ENCODE assay signal across 8 mouse cellular contexts in genomic region chrX:94212264-94212596, GRCm38 (mm10). TPM values are rescaled to one million over a fixed set of nuclear protein-coding genes. Genes with fewer than 3 reads are reported as not detected.
A peak's percentile ranks its signal among the peaks of the same experiment; 100 is the strongest.
DNase-seq lines count a peak whose midpoint lies in the region; ATAC-seq and TF ChIP-seq lines count a peak whose summit lies in the region.

No protein-coding gene starts in this region.

- no peaks in the 10 kb centered on the region for H3K4me1 ChIP-seq in embryonic facial prominence, embryonic 12.5 days
- no peaks in the 10 kb centered on the region for H3K4me1 ChIP-seq in intestine, embryonic 16.5 days (ENCODE audit: control insufficient read depth, insufficient read depth, low read length)

- peaks cover 22% of the 10 kb centered on the region for H3K36me3 ChIP-seq in embryonic facial prominence, embryonic 12.5 days
- 0 out of 2 replicates have a peak, but pooled peaks cover 3% of the 10 kb centered on the region for H3K36me3 ChIP-seq in intestine, embryonic 16.5 days (ENCODE audit: control insufficient read depth, insufficient read depth, low read length)
- H3K36me3 ChIP-seq in myocyte (ENCODE audit: control insufficient read depth, insufficient read depth), result peaks cover 12% of the 10 kb centered on the region

- no peaks in the 10 kb centered on the region for H3K9me3 ChIP-seq in embryonic facial prominence, embryonic 12.5 days
- no peaks in the 10 kb centered on the region for H3K9me3 ChIP-seq in intestine, embryonic 16.5 days (ENCODE audit: control insufficient read depth, low read length)

- peaks cover 32% of the 10 kb centered on the region for H3K79me2 ChIP-seq in myocyte (ENCODE audit: control insufficient read depth, insufficient read depth)

- H3ac ChIP-seq in myocyte (ENCODE audit: control insufficient read depth, insufficient read length), result peak overlapping the region; percentile 18

- peak; percentile 11 for DNase-seq in layer of hippocampus, adult 9-10 months (ENCODE audit: low spot score)
- DNase-seq in layer of hippocampus, adult 11-12 months (ENCODE audit: low spot score), result no peak
- DNase-seq in left cerebral cortex, adult 18-20 months (ENCODE audit: low spot score in 2 of 2), result no peak
- no peak for DNase-seq in yolk sac, embryonic 10.5 days (ENCODE audit: low spot score)
- no peak for DNase-seq in layer of hippocampus, adult 18-20 months (ENCODE audit: low spot score in 2 of 2)

- TF ChIP-seq POLR2A in myocyte (IDR thresholded peaks at IDR 0.05; ENCODE audit: insufficient read length, low read depth), result no peak

- peak overlapping the region; percentile 80 for H3K4me3 ChIP-seq in embryonic facial prominence, embryonic 12.5 days
- peak overlapping the region; percentile 81 for H3K4me3 ChIP-seq in intestine, embryonic 16.5 days (ENCODE audit: low read length)
- H3K4me3 ChIP-seq in myocyte, result peak overlapping the region; percentile 81

- ATAC-seq in embryonic facial prominence, embryonic 12.5 days (ENCODE audit: insufficient number of reproducible peaks, insufficient read depth, low FRiP score, low TSS enrichment), result peak; percentile 39; the same call in 1 of the 2 replicates
- peak; percentile 71 for ATAC-seq in intestine, embryonic 16.5 days

- WGBS in embryonic facial prominence, embryonic 12.5 days, result 0% methylated on average over 12 of the region's 12 CpGs
- under 1% methylated on average over 12 of the region's 12 CpGs for WGBS in intestine, embryonic 16.5 days

- H3K4me2 ChIP-seq in embryonic facial prominence, embryonic 12.5 days (replicated peaks), result peak overlapping the region; percentile 69
- H3K4me2 ChIP-seq in intestine, embryonic 16.5 days (ENCODE audit: low read depth, low read length), result peak overlapping the region; percentile 59
- peak overlapping the region; percentile 62 for H3K4me2 ChIP-seq in myocyte (ENCODE audit: low read depth)

- H3K27ac ChIP-seq in embryonic facial prominence, embryonic 12.5 days, result peak overlapping the region; percentile 58
- H3K27ac ChIP-seq in intestine, embryonic 16.5 days (ENCODE audit: low read length), result peak overlapping the region; percentile 78

- H3K27me3 ChIP-seq in embryonic facial prominence, embryonic 12.5 days, result no peaks in the 10 kb centered on the region
- H3K27me3 ChIP-seq in intestine, embryonic 16.5 days (replicated peaks; ENCODE audit: control insufficient read depth, insufficient read depth, low read length), result no peaks in the 10 kb centered on the region
- no peaks in the 10 kb centered on the region for H3K27me3 ChIP-seq in myocyte (ENCODE audit: control insufficient read depth, insufficient read depth, insufficient read length)

- peak overlapping the region; percentile 81 for H3K9ac ChIP-seq in embryonic facial prominence, embryonic 12.5 days
- H3K9ac ChIP-seq in intestine, embryonic 16.5 days (ENCODE audit: low read depth, low read length), result peak overlapping the region; percentile 88

TF ChIP-seq in myocyte, 11 proteins besides CTCF, POLR2A, EP300 and RAD21:
- TF ChIP-seq SRF (IDR thresholded peaks at IDR 0.05; ENCODE audit: control insufficient read depth, insufficient read length, low read depth), result no peak
- no peak for TF ChIP-seq TCF3 (IDR thresholded peaks at IDR 0.05; ENCODE audit: insufficient read length, low read depth)
- no peak for TF ChIP-seq USF1 (IDR thresholded peaks at IDR 0.05; ENCODE audit: low read depth)
- no peak for TF ChIP-seq MAX (IDR thresholded peaks at IDR 0.05; ENCODE audit: low read depth)
- no peak for TF ChIP-seq REST (IDR thresholded peaks at IDR 0.05; ENCODE audit: insufficient read depth, insufficient read length)
- TF ChIP-seq TCF12 (IDR thresholded peaks at IDR 0.05; ENCODE audit: insufficient read depth, poor library complexity, severe bottlenecking), result no peak
- TF ChIP-seq MYOD1 (IDR thresholded peaks at IDR 0.05; ENCODE audit: control insufficient read depth in 1 of 3, insufficient read length in 2 of 3, low read depth in 2 of 3), result no peak
- TF ChIP-seq E2F4 (IDR thresholded peaks at IDR 0.05; ENCODE audit: insufficient read depth), result no peak
- no peak for TF ChIP-seq POLR2AphosphoS2 (IDR thresholded peaks at IDR 0.05; ENCODE audit: insufficient read length, low read depth)
- TF ChIP-seq MYOG (IDR thresholded peaks at IDR 0.05; ENCODE audit: control insufficient read depth in 1 of 3, insufficient read depth in 1 of 3, insufficient read length in 2 of 3, low read depth in 2 of 3), result no peak
- TF ChIP-seq CEBPB (IDR thresholded peaks at IDR 0.05; ENCODE audit: insufficient read depth, poor library complexity, severe bottlenecking), result no peak

RNA-seq across cellular contexts. Expression of gene Eif2s3x, which starts 0.4 kb away (rescaled TPM):
- 89.2 and 90.7 TPM in 2 replicates for polyA plus RNA-seq in embryonic facial prominence, embryonic 12.5 days (2016; fragmentation: Nextera tagmentation; extraction: Ambion mirVana)
- 63.0 and 68.9 TPM in 2 replicates for polyA plus RNA-seq in intestine, embryonic 16.5 days (2015; fragmentation: Nextera tagmentation; extraction: Ambion mirVana)
- polyA plus RNA-seq in myocyte (2012; fragmentation: generic; extraction: Trizol), result 53.8 TPM
- 100 to 1,000 TPM; 111 to 179 TPM for total RNA-seq in left cerebral cortex, adult 18-20 months (2021)
- 100 to 1,000 TPM; 120 to 235 TPM for total RNA-seq in layer of hippocampus, adult 18-20 months (2021)

RNA-seq across cellular contexts. Expression of gene Klhl15, which starts 22.2 kb away (rescaled TPM):
- polyA plus RNA-seq in embryonic facial prominence, embryonic 12.5 days (2016; fragmentation: Nextera tagmentation; extraction: Ambion mirVana), result 10.1 and 13.2 TPM in 2 replicates
- 5.7 and 6.2 TPM in 2 replicates for polyA plus RNA-seq in intestine, embryonic 16.5 days (2015; fragmentation: Nextera tagmentation; extraction: Ambion mirVana)
- 3.8 TPM for polyA plus RNA-seq in myocyte (2012; fragmentation: generic; extraction: Trizol)
- 10 to 100 TPM; 27.0 to 29.6 TPM for total RNA-seq in left cerebral cortex, adult 18-20 months (2021)
- 10 to 100 TPM; 27.1 to 29.2 TPM for total RNA-seq in layer of hippocampus, adult 18-20 months (2021)
